Mouse (Mus musculus) MEL (cell line): Measurements from ENCODE around the gene Sox21. TPM values are rescaled to one million over a fixed set of nuclear protein-coding genes. Genes with fewer than 3 reads are reported as not detected.

Source experiments
- DNase-seq: peaks from one replicate; pipeline ENCODE4 v3.0.0; 2011; ENCODE audit warnings: low read depth, low spot score
- H3K27ac ChIP-seq: 2 replicates; pipeline ENCODE4 v1.5.1; 2012; ENCODE audit warnings: low read depth, mild to moderate bottlenecking, control low read depth, low read length, moderate library complexity; ENCODE audit not compliant: control insufficient read depth
- H3K27me3 ChIP-seq, 2 experiments: fragments of 150-350 bp in 1 of 2; sonication (generic) in 1 of 2; 2 replicates each; pipeline ENCODE4 v1.6.1; 2012; ENCODE audit warnings: low read length in 2 of 2, mild to moderate bottlenecking in 2 of 2, improper control_type of control experiment in 1 of 2, moderate library complexity in 1 of 2; ENCODE audit not compliant: insufficient read depth in 2 of 2, control insufficient read depth in 1 of 2
- H3K36me3 ChIP-seq, 2 experiments: 2 replicates each; pipeline ENCODE4 v1.6.1; 2012 to 2014; ENCODE audit warnings: low read length in 2 of 2, improper control_type of control experiment in 1 of 2, inconsistent platforms in 1 of 2, mild to moderate bottlenecking in 1 of 2; ENCODE audit not compliant: insufficient read depth in 2 of 2, control insufficient read depth in 1 of 2
- H3K4me1 ChIP-seq, 2 experiments: fragments of 150-350 bp in 1 of 2; sonication (generic) in 1 of 2; 2 replicates each; pipeline ENCODE4 v1.6.1; 2012; ENCODE audit warnings: low read length in 2 of 2, improper control_type of control experiment in 1 of 2, mild to moderate bottlenecking in 1 of 2; ENCODE audit not compliant: insufficient read depth in 2 of 2, control insufficient read depth in 1 of 2
- H3K4me3 ChIP-seq, 2 experiments: fragments of 150-350 bp in 1 of 2; sonication (generic) in 1 of 2; 2 replicates each; pipeline ENCODE4 v1.5.1; 2012; ENCODE audit warnings: low read depth in 2 of 2, low read length in 2 of 2, mild to moderate bottlenecking in 2 of 2, moderate library complexity in 2 of 2, control low read depth in 1 of 2, improper control_type of control experiment in 1 of 2; ENCODE audit not compliant: control insufficient read depth in 1 of 2, insufficient read depth in 1 of 2
- H3K79me2 ChIP-seq: 2 replicates; pipeline ENCODE4 v1.6.1; 2012; ENCODE audit warnings: mild to moderate bottlenecking, low read length, moderate library complexity; ENCODE audit not compliant: control insufficient read depth, poor library complexity, insufficient read depth
- H3K9ac ChIP-seq: 2 replicates; pipeline ENCODE4 v1.6.1; 2012; ENCODE audit warnings: low read depth, mild to moderate bottlenecking, control low read depth, low read length, moderate library complexity; ENCODE audit not compliant: control insufficient read depth, poor library complexity, severe bottlenecking
- H3K9me3 ChIP-seq: fragments of 150-350 bp; sonication (generic); replicated peaks from 2 replicates; pipeline ENCODE4 v1.6.1; 2012; ENCODE audit warnings: mild to moderate bottlenecking, low read length, improper control_type of control experiment, moderate library complexity; ENCODE audit not compliant: insufficient read depth
- BHLHE40 ChIP-seq: IDR thresholded peaks from 2 replicates; pipeline ENCODE4 v1.6.1; 2012; ENCODE audit warnings: low read depth, mild to moderate bottlenecking, inconsistent platforms, low read length, improper control_type of control experiment, borderline replicate concordance
- CHD2 ChIP-seq: IDR thresholded peaks from 2 replicates; pipeline ENCODE4 v1.6.1; 2011; ENCODE audit warnings: low read length, improper control_type of control experiment
- CTCF ChIP-seq, 3 experiments: IDR thresholded peaks in 2 of 3; conservative IDR thresholded peaks in 1 of 3; 2 replicates each; pipeline ENCODE4 v1.5.1; 2011 to 2012; ENCODE audit warnings: low read length in 3 of 3, low read depth in 2 of 3, mild to moderate bottlenecking in 2 of 3, improper control_type of control experiment in 1 of 3, inconsistent platforms in 1 of 3, mixed read lengths in 1 of 3, moderate library complexity in 1 of 3; ENCODE audit not compliant: control insufficient read depth in 1 of 3, insufficient read depth in 1 of 3, poor library complexity in 1 of 3, severe bottlenecking in 1 of 3
- ELF1 ChIP-seq: IDR thresholded peaks from 2 replicates; pipeline ENCODE4 v1.6.1; 2014; ENCODE audit warnings: low read depth, mild to moderate bottlenecking, inconsistent platforms, low read length, improper control_type of control experiment, moderate library complexity
- EP300 ChIP-seq, 2 experiments: IDR thresholded peaks; 2 replicates each; pipeline ENCODE4 v1.6.1; 2011; ENCODE audit warnings: improper control_type of control experiment in 2 of 2, low read length in 2 of 2, low read depth in 1 of 2, mild to moderate bottlenecking in 1 of 2
- ETS1 ChIP-seq: IDR thresholded peaks from 2 replicates; pipeline ENCODE4 v1.6.1; 2012; ENCODE audit warnings: low read depth, mild to moderate bottlenecking, inconsistent platforms, low read length, improper control_type of control experiment, moderate library complexity
- GABPA ChIP-seq: IDR thresholded peaks from 2 replicates; pipeline ENCODE4 v1.6.1; 2012; ENCODE audit warnings: low read depth, mild to moderate bottlenecking, inconsistent platforms, low read length, improper control_type of control experiment, moderate library complexity
- GATA1 ChIP-seq: IDR thresholded peaks from 2 replicates; pipeline ENCODE4 v1.6.1; 2011; ENCODE audit warnings: low read depth, low read length, improper control_type of control experiment
- HCFC1 ChIP-seq: IDR thresholded peaks from 2 replicates; pipeline ENCODE4 v1.6.1; 2012; ENCODE audit warnings: low read depth, mild to moderate bottlenecking, inconsistent platforms, low read length, improper control_type of control experiment, moderate library complexity
- KAT2A ChIP-seq: conservative IDR thresholded peaks from 2 replicates; pipeline ENCODE4 v1.6.1; 2012; ENCODE audit warnings: low read depth, low read length, improper control_type of control experiment, inconsistent platforms
- MAFK ChIP-seq: IDR thresholded peaks from 2 replicates; pipeline ENCODE4 v1.6.1; 2011; ENCODE audit warnings: low read depth, mild to moderate bottlenecking, low read length, improper control_type of control experiment, borderline replicate concordance
- MAX ChIP-seq: IDR thresholded peaks from 2 replicates; pipeline ENCODE4 v1.6.1; 2011; ENCODE audit warnings: low read length, improper control_type of control experiment
- MAZ ChIP-seq: IDR thresholded peaks from 2 replicates; pipeline ENCODE4 v1.6.1; 2012; ENCODE audit warnings: low read depth, mild to moderate bottlenecking, inconsistent platforms, low read length, improper control_type of control experiment
- MEF2A ChIP-seq: IDR thresholded peaks from 2 replicates; pipeline ENCODE4 v1.6.1; 2014; ENCODE audit warnings: low read depth, mild to moderate bottlenecking, inconsistent platforms, low read length, improper control_type of control experiment; ENCODE audit not compliant: poor library complexity, insufficient replicate concordance, severe bottlenecking; ENCODE audit errors: extremely low read depth
- MXI1 ChIP-seq: IDR thresholded peaks from 2 replicates; pipeline ENCODE4 v1.6.1; 2011; ENCODE audit warnings: mild to moderate bottlenecking, low read depth, low read length, improper control_type of control experiment
- MYB ChIP-seq: IDR thresholded peaks from 2 replicates; pipeline ENCODE4 v1.6.1; 2011; ENCODE audit warnings: mild to moderate bottlenecking, low read depth, low read length, improper control_type of control experiment
- NELFE ChIP-seq: IDR thresholded peaks from 2 replicates; pipeline ENCODE4 v1.6.1; 2011; ENCODE audit warnings: low read depth, low read length, improper control_type of control experiment
- POLR2A ChIP-seq, 2 experiments: IDR thresholded peaks; 2 replicates each; pipeline ENCODE4 v1.6.1; 2011 to 2012; ENCODE audit warnings: low read length in 2 of 2, mild to moderate bottlenecking in 2 of 2, control low read depth in 1 of 2, improper control_type of control experiment in 1 of 2, low read depth in 1 of 2, moderate library complexity in 1 of 2; ENCODE audit not compliant: control insufficient read depth in 1 of 2, insufficient read depth in 1 of 2, poor library complexity in 1 of 2
- POLR2AphosphoS5 ChIP-seq: IDR thresholded peaks from 2 replicates; pipeline ENCODE4 v1.6.1; 2012; ENCODE audit warnings: low read depth, borderline replicate concordance, mild to moderate bottlenecking, inconsistent platforms, low read length, moderate library complexity, mixed read lengths
- RAD21 ChIP-seq: IDR thresholded peaks from 2 replicates; pipeline ENCODE4 v1.6.1; 2011; ENCODE audit warnings: mild to moderate bottlenecking, low read depth, low read length, improper control_type of control experiment
- RCOR1 ChIP-seq: IDR thresholded peaks from 2 replicates; pipeline ENCODE4 v1.6.1; 2012; ENCODE audit warnings: low read depth, mild to moderate bottlenecking, inconsistent platforms, low read length, improper control_type of control experiment
- SIN3A ChIP-seq: IDR thresholded peaks from 2 replicates; pipeline ENCODE4 v1.6.1; 2012; ENCODE audit warnings: low read length, improper control_type of control experiment, inconsistent platforms
- SMC3 ChIP-seq: IDR thresholded peaks from 2 replicates; pipeline ENCODE4 v1.6.1; 2011; ENCODE audit warnings: low read depth, low read length, improper control_type of control experiment
- TBP ChIP-seq: IDR thresholded peaks from 2 replicates; pipeline ENCODE4 v1.8.0; 2011; ENCODE audit warnings: low read depth, low read length, improper control_type of control experiment
- TCF12 ChIP-seq: IDR thresholded peaks from 2 replicates; pipeline ENCODE4 v1.6.1; 2014; ENCODE audit warnings: low read depth, mild to moderate bottlenecking, inconsistent platforms, low read length, improper control_type of control experiment, moderate library complexity
- UBTF ChIP-seq: IDR thresholded peaks from 2 replicates; pipeline ENCODE4 v1.6.1; 2012; ENCODE audit warnings: low read depth, mild to moderate bottlenecking, inconsistent platforms, low read length, improper control_type of control experiment, moderate library complexity, borderline replicate concordance; ENCODE audit not compliant: insufficient read depth
- USF1 ChIP-seq: IDR thresholded peaks from 2 replicates; pipeline ENCODE4 v1.6.1; 2014; ENCODE audit warnings: low read depth, mild to moderate bottlenecking, inconsistent platforms, low read length, improper control_type of control experiment, moderate library complexity
- ZKSCAN1 ChIP-seq: IDR thresholded peaks from 2 replicates; pipeline ENCODE4 v1.6.1; 2012; ENCODE audit warnings: low read depth, mild to moderate bottlenecking, inconsistent platforms, low read length, improper control_type of control experiment, moderate library complexity
- ZMIZ1 ChIP-seq: IDR thresholded peaks from 2 replicates; pipeline ENCODE4 v1.6.1; 2012; ENCODE audit warnings: low read depth, mild to moderate bottlenecking, inconsistent platforms, low read length, improper control_type of control experiment, moderate library complexity
- polyA plus RNA-seq, 2 experiments: library from polyadenylated mRNA; stranded (reverse) in 1 of 2; unstranded in 1 of 2; fragments of >175 nt in 1 of 2; fragments of >200 nt in 1 of 2; gene quantifications; 2 replicates each; pipeline versions ENCODE4 v1.2.1 to v1.2.4; 2012; ENCODE audit warnings: low replicate concordance in 2 of 2, low read depth in 1 of 2; ENCODE audit not compliant: insufficient read length in 2 of 2, insufficient read depth in 1 of 2, missing spikeins in 1 of 2
- total RNA-seq: library from RNA; depleted of rRNA; stranded (reverse); fragments of 300-350 nt; gene quantifications from 2 replicates; pipeline ENCODE4 v1.2.3, GENCODE M21; 2012

Sox21 gene
- total and polyA plus RNA-seq, 3 experiments = not detected

DNA sequence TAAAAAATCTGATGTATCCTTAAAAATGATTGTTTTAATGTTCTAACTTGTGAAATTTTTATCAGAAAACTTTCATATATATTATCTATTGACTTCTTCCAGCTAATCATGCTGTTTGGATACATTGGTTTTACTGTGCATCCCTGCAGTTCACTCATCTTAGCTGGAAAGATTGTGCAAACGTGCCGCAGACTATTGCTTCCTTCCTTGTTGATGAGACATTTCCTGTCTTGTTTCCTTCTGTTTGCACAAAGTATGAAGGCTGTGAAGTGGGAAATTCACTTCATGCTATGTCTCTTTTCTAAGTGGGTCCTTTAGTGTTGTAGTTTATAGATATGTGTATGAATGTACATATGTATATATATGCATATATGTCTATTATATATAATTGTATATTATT, 4.6 kb upstream of the Sox21 start:
- H3K27ac ChIP-seq = no peak overlapping the region
- no peaks in the 10 kb centered on the region; a peak in 1 of 4 replicates for H3K27me3 ChIP-seq
- H3K9ac ChIP-seq = no peak overlapping the region
- TF ChIP-seq RCOR1 (no peak), BHLHE40 (no peak), MAFK (no peak), RAD21 (no peak), CTCF (IDR thresholded peaks at IDR 0.05 in 2 of 3, conservative IDR thresholded peaks at IDR 0.05 in 1 of 3; ENCODE audit: control insufficient read depth in 1 of 3, insufficient read depth in 1 of 3, low read depth in 2 of 3, low read length in 3 of 3, poor library complexity in 1 of 3, severe bottlenecking in 1 of 3) (no peak), ZMIZ1 (no peak), SIN3A (no peak), NELFE (no peak), ZKSCAN1 (no peak), MAX (no peak), SMC3 (no peak), CHD2 (no peak), POLR2A (IDR thresholded peaks at IDR 0.05; ENCODE audit: control insufficient read depth in 1 of 2, insufficient read depth in 1 of 2, low read depth in 1 of 2, low read length in 2 of 2, poor library complexity in 1 of 2) (no peak), MAZ (no peak), TCF12 (no peak), HCFC1 (no peak), EP300 (IDR thresholded peaks at IDR 0.05; ENCODE audit: low read depth in 1 of 2, low read length in 2 of 2) (no peak), MEF2A (no peak), UBTF (no peak), MYB (no peak)
- no peaks in the 10 kb centered on the region for H3K9me3 ChIP-seq
- H3K36me3 ChIP-seq = no peaks in the 10 kb centered on the region
- no peaks in the 10 kb centered on the region for H3K4me1 ChIP-seq
- no peak for DNase-seq
- H3K79me2 ChIP-seq = no peaks in the 10 kb centered on the region
- no peak overlapping the region for H3K4me3 ChIP-seq

- Histone ChIP-seq H3K27me3 (no peaks in the 10 kb centered on the region), H3K9me3 (no peaks in the 10 kb centered on the region), H3K9ac (no peak overlapping the region), H3K4me1 (no peaks in the 10 kb centered on the region), H3K36me3 (no peaks in the 10 kb centered on the region), H3K4me3 (no peak overlapping the region), H3K27ac (no peak overlapping the region), H3K79me2 (no peaks in the 10 kb centered on the region)
- no peak for DNase-seq
- no peak for TF ChIP-seq KAT2A
- no peak for TF ChIP-seq GATA1
- no peak for TF ChIP-seq MAZ
- no peak for TF ChIP-seq ELF1
- no peak for TF ChIP-seq RCOR1
- no peak for TF ChIP-seq MYB
- TF ChIP-seq ETS1 = no peak
- TF ChIP-seq HCFC1 = no peak
- TF ChIP-seq MAX = no peak
- TF ChIP-seq USF1 = no peak
- no peak for TF ChIP-seq POLR2AphosphoS5
- no peak for TF ChIP-seq ZKSCAN1
- TF ChIP-seq POLR2A (IDR thresholded peaks at IDR 0.05; ENCODE audit: control insufficient read depth in 1 of 2, insufficient read depth in 1 of 2, low read depth in 1 of 2, low read length in 2 of 2, poor library complexity in 1 of 2) = no peak
- TF ChIP-seq MEF2A = no peak
- no peak for TF ChIP-seq TBP
- TF ChIP-seq ZMIZ1 = no peak
- no peak for TF ChIP-seq NELFE
- TF ChIP-seq MXI1 = no peak
- TF ChIP-seq GABPA = no peak
These were observed 2.5 kb upstream of the Sox21 start for GRCm38 (mm10) chr14:118239351-118239750.
